Mouse (Mus musculus) lung, embryonic 15.5 days (tissue): ENCODE results near the gene Pole2. TPM values are rescaled to one million over a fixed set of nuclear protein-coding genes. Genes with fewer than 3 reads are reported as not detected.

Experiments
- microRNA-seq: library from miRNA; unstranded; fragments of <30 nt; microRNA quantifications from one replicate; pipeline ENCODE4, GENCODE M21; 2016
- polyA plus RNA-seq: library from polyadenylated mRNA; unstranded; fragments of >200 nt; fragmentation: Nextera tagmentation; extraction: Ambion mirVana; gene quantifications from 2 replicates; pipeline ENCODE4 v1.2.1, GENCODE M21; 2015

Gene Pole2
- polyA plus RNA-seq, 1 experiment from 2014 or later: 33.5 TPM

Small RNA genes within 50 kb of the gene (microRNA-seq; reads per million reads assigned to microRNA genes)
- gene Gm47287: not detected
- 0.56 reads per million for gene Gm47295

Other genes with a start within 250 kb of the Pole2 start
- 1,555 and 1,613 TPM in 2 replicates for gene Rps29, start 69.0 kb downstream of the Pole2 start, polyA plus RNA-seq
- 27.9 and 29.1 TPM in 2 replicates for gene Lrr1, start 59.4 kb downstream of the Pole2 start, polyA plus RNA-seq
- 509 and 512 TPM in 2 replicates for gene Rpl36al, start 44.1 kb downstream of the Pole2 start, polyA plus RNA-seq
- 56.7 and 58.2 TPM in 2 replicates for gene Mgat2, start 44.0 kb downstream of the Pole2 start, polyA plus RNA-seq
- gene Gm49383, start 31.1 kb downstream of the Pole2 start, polyA plus RNA-seq: 35.0 and 35.5 TPM in 2 replicates
- gene Dnaaf2, start 29.8 kb downstream of the Pole2 start, polyA plus RNA-seq: 10.3 and 10.5 TPM in 2 replicates
- gene Gm49384, start 23.9 kb downstream of the Pole2 start, polyA plus RNA-seq: 30.5 and 34.4 TPM in 2 replicates
- gene Klhdc1, start 13.0 kb upstream of the Pole2 start, polyA plus RNA-seq: 5.9 and 6.8 TPM in 2 replicates
- 124 and 131 TPM in 2 replicates for gene Klhdc2, start 68.5 kb upstream of the Pole2 start, polyA plus RNA-seq
- gene Nemf, start 129.0 kb upstream of the Pole2 start, polyA plus RNA-seq: 76.9 and 84.2 TPM in 2 replicates
- gene Arf6, start 144.0 kb upstream of the Pole2 start, polyA plus RNA-seq: 50.6 and 54.5 TPM in 2 replicates
- gene Gm9887, start 144.3 kb upstream of the Pole2 start, polyA plus RNA-seq: 1.8 and 1.9 TPM in 2 replicates